Mouse (Mus musculus): ENCODE data around the gene Dock3.

Gene Dock3

DNA sequence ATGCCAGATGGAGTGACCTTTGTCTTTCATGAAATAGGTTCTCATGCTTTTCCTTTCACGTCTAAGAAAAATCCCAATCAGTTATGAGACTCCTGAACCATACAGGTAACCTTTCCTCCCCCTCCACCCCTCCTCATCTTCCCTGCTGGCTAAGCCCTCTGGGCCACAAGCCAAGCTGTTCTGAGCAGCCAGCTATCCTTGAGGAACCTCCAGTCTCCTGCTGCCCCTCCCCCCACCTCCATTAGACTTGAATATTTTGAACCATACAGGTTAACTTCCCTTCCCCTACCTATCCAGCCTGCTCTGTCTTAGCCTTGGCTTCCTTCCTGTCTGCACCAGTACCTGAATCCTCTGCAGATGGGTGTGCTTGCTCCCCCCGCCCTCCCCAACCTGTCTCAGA is 204.1 kb downstream of the Dock3 start:
- DNase-seq (ENCODE audit: low spot score) = no peak

GRCm38 (mm10) chr9:107009841-107010240 is 221.9 kb downstream of the Dock3 start:
- DNase-seq (ENCODE audit: low spot score) = no peak

- DNase-seq (ENCODE audit: low spot score) = no peak
Observed at GRCm38 (mm10) chr9:107003187-107003586, 228.5 kb downstream of the Dock3 start.

- DNase-seq (ENCODE audit: low spot score) = no peak
Observed at GRCm38 (mm10) chr9:106970742-106971141, 261.0 kb downstream of the Dock3 start.

DNA sequence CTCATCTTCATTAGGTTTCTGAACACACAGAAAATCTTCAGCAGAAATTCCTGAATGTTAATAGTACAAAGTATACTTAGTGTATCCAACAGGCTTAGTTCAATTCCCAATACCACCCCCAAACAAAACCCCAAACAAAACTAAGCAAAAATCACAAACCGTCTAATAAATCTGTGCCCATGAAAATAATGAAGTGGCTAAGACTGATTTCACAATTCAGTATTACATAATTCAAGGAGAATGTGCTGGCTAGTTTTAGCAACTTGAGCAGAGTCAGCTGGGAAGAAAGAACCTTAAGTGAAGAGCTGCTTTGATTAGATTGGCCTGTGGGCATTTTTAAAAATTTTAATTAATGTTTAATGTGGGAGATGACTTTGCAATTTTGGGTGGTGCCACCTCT is 273.3 kb downstream of the Dock3 start:
- DNase-seq (ENCODE audit: low spot score) = no peak

DNA sequence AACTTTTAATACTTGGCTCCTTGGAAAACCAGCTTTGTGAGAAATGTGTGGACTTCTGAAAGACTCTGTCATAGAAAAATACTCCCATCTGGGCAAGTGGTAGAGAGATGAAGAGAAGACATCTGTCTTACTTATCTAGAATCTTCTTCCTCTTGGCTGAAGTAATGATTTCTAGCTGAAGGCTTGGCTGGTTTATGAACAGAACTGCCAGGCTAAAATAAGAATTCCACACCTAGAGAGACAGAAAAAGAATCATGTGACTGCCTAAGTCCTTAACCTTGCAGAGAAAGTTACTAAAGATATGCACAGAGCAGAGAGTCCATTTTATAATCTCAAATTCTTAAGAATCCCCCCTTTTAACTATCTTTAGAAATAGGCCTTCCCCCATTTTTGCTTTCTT is 276.2 kb downstream of the Dock3 start:
- DNase-seq (ENCODE audit: low spot score) = no peak

GRCm38 (mm10) chr9:106934998-106935397 is 296.7 kb downstream of the Dock3 start:
- no peak for DNase-seq (ENCODE audit: low spot score)

- DNase-seq (ENCODE audit: low spot score) = no peak
Observed at GRCm38 (mm10) chr9:106914878-106915277, 316.8 kb downstream of the Dock3 start.

GRCm38 (mm10) chr9:106913759-106914158 is 317.9 kb downstream of the Dock3 start:
- no peak for DNase-seq (ENCODE audit: low spot score)

DNA sequence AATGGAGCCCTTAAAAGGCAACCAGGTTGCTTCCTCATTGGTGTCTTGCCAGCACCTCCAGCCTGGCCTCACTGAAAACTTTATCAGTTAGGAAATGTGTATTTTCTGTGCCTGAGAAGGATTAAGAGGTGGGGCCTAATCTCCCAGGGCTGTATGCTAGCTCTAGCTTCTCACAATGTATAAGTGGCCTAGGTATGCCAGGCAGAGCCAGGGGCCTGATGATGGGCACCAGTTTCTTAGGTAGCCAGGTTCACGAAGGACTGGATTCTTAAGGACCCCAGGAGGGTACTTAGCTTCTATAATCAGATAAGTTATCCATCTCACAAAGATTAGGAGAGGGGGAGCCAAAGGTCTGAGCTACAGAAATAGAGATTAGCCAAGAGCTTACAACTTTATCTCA is 320.1 kb downstream of the Dock3 start:
- no peak for DNase-seq (ENCODE audit: low spot score)

GRCm38 (mm10) chr9:106908715-106909114 is 323.0 kb downstream of the Dock3 start:
- no peak for DNase-seq (ENCODE audit: low spot score)

- no peak for DNase-seq (ENCODE audit: low spot score)
Observed at GRCm38 (mm10) chr9:106908174-106908573, 323.5 kb downstream of the Dock3 start.

DNA sequence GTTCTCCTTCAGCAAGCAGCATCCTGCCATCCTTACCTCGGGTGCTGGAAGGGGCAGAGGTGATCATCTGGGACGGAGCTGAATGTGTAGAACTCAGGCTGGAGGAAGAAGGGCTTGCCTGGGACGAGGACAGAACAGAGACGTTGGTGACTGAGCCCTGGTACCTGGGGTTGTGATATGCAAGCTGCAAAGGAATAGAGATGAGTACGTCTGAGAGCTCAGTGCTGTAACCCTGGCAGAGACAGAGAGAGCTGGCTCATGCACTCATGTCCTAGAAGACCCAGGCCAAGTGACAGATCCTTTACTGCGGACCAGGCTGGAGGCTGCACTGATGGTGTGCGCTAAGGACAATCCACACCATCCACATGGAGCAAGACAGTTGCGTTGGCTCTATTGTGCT is 325.1 kb downstream of the Dock3 start:
- DNase-seq (ENCODE audit: low spot score) = no peak

DNA sequence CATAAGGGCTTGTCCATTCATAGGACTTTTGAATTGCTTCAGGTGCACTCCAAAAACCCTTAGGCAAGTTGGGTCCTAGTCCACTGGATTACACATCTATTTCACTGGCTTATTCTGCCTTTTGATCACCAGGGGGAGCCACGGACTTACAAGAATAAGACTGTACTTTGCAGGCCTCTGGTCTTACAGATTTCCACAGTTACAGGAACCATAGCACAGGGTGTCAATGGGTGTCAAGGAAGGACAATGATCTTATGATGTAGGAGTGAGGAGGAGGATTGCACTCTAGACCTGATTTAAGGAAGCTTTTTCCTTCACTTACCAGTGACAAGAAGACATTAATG is 327.9 kb downstream of the Dock3 start:
- peak; percentile 35 for DNase-seq (ENCODE audit: low spot score)

- DNase-seq (ENCODE audit: low spot score) = no peak
Observed at GRCm38 (mm10) chr9:106903099-106903790, 328.5 kb downstream of the Dock3 start.

DNA sequence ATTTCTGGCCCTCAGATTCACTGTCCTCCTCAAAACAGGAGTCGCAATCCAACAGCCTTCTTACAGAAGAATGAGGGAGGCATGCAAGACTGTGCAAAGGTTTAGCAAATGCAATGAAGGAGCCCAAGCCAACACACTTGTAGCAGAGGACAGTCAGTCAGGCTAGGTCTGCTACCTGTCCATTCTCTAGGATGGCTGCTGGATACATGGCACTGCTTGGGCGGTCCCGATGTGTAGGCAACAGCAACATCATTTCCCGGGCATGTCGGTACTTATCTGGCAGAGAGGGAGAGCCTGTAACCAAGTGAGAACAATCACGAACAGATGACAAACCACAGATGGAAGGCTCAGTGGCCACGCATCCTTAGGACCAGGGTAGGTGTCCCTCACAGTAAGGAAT is 330.1 kb downstream of the Dock3 start:
- no peak for DNase-seq (ENCODE audit: low spot score)

DNA sequence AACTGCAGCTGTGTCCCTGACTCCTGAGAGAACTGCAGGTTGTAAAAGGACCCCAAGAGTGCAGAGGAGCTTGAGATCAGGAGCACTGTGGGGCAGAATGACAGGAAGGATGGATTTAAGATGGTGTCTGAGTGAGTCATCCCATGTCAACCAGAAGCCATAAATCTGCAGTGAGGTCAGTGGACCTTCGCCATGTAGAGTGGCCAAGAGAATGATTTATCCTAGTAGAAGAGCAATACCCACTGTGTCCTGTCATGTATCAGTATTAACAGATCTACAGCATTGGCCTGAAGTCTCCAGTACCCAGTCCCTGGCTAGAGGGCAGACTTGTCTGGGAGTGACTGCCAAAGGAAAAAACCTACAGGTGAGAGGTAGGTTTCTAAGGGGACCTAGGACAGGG is 332.8 kb downstream of the Dock3 start:
- no peak for DNase-seq (ENCODE audit: low spot score)

DNA sequence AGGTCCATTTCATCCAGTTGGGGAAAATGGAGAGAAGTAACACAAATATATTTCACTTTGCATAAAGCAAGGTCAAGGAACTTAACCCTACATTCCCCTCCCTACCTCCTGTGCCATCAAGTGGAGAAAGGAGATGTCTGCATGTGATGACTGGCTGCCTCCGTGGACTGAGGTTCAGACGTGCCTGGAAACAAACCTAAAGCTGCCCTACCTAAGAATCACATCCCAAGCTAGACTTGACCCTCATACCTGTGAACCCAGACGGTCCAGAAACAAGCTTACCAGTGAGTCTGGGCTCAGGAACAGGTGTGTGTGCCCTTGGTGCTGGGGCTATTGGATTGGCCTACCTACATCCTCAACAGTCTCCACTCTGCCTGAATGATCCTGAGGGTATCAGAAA is 338.4 kb downstream of the Dock3 start:
- no peak for DNase-seq (ENCODE audit: low spot score)

- no peak for DNase-seq (ENCODE audit: low spot score)
Observed at GRCm38 (mm10) chr9:106892552-106892875, 339.2 kb downstream of the Dock3 start.

GRCm38 (mm10) chr9:106891829-106892551 is 339.7 kb downstream of the Dock3 start, which contains the start of gene Manf:
Gene Manf, minus strand, starts transcription at chr9:106891979.
- DNase-seq (ENCODE audit: low spot score) = peak; percentile 99

- no peak for DNase-seq (ENCODE audit: low spot score)
Observed at GRCm38 (mm10) chr9:106891341-106891741, 340.4 kb downstream of the Dock3 start.

GRCm38 (mm10) chr9:106890496-106891240 is 341.0 kb downstream of the Dock3 start:
- no peak for DNase-seq (ENCODE audit: low spot score)

DNA sequence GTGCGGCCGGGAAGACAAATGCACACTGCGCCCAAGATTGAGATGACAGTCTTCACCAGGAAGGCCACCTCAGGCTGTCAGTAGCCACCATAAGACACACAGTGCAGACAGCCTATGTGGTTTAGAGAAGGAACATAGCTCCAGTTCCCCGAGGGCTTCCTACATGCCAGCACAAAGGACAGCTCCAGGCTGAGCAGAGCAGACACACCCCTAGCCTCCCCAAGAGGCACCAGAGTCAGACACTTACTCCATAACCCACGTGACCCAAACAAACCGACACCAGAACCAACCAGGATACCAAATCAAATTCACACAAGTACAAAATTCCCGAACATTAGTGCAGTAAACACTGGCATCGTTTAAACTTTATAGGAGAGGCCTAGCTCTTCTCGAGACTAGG is 342.4 kb downstream of the Dock3 start:
- DNase-seq (ENCODE audit: low spot score) = no peak
